Mouse (Mus musculus) thymus, adult 18-20 months (tissue): ENCODE measurements around the gene Gm20852.
"Not testable (repeated sequence)": the region's sequence is repeated elsewhere in the genome, so short reads cannot be mapped to it uniquely, and the experiment has no call there.

Experiments used
- DNase-seq, 2 experiments: peaks; one replicate each; pipeline ENCODE4 v3.0.0; 2022; ENCODE audit warnings: mixed read lengths in 2 of 2

The Gm20852 gene

DNA sequence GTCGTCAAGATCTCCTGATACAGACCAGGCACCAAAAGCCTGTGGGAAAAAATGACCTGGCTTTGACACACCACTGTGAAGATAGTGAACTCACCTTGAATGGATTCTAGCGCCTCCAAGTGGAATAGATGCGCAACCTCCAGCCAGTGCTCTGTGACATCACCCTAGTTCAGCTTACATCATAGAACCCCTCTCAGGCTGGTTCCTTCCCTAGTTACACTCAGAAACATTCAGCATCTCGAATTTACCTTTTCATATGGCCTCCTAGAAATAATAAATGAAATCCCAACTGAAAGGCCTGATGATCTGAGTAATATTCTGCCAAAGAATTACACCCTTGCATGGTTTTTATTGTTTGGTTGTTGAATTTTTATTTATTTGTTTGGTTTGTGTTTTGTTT is at the start of gene Gm20852:
Gm20852 (minus strand) TSS at position 101 of the 400 bp plus-strand sequence.
- not testable (repeated sequence) for DNase-seq
